Mouse (Mus musculus) regulatory T cell (primary cell): Measurements from ENCODE around the gene Alox12e.
"Not testable (repeated sequence)": the region's sequence is repeated elsewhere in the genome, so short reads cannot be mapped to it uniquely, and the experiment has no call there.

Experiments used
- in situ Hi-C: fragments of 300-600 bp; cut with MboI, MseI; formaldehyde crosslinking; loops from one replicate; pipeline ENCODE4 v1.15.1; 2025; ENCODE audit warnings: high pct_unique_total_duplicates

Gene Alox12e

DNA sequence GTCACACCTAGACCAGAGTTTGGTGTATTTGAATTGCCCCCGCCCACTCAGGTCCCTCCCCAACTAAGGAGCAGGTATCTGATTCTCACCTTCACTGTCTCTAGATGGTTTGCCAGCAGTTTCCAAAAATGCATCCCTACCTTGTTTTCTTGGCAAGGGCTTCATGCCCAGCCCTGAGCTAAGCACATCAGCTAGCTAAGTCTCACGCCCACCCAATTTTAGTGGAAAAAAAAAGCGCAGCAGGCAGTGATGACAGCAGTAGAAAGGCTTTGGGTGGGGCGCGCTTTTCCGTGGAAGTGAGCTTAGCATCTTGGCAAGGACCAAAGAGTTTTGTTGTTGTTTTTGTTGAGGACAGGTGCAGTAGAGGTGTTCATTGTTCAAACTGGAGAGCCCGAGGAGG, at the start of gene Alox12e:
Gene Alox12e (minus strand): TSS at position 101 of the 400 bp plus-strand sequence.
- in situ Hi-C loops: no loop called here

DNA sequence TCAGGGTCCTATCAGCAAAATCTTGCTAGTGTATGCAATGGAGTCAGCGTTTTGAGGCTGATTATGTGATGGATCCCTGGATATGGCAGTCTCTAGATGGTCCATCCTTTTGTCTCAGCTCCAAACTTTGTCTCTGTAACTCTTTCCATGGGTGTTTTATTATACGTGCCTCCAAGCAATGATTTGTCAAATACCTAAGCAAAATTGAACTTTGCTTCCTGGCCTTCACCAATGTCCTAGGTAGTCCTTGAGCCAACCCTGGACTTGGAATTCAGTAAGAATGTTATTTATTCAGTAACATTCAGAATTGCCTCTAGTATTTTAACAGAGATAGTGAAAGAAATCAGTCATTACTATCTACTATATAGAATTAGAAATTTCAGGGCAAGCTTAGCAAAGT, 46.2 kb upstream of the Alox12e start:
- in situ Hi-C loops: not testable (repeated sequence)

DNA sequence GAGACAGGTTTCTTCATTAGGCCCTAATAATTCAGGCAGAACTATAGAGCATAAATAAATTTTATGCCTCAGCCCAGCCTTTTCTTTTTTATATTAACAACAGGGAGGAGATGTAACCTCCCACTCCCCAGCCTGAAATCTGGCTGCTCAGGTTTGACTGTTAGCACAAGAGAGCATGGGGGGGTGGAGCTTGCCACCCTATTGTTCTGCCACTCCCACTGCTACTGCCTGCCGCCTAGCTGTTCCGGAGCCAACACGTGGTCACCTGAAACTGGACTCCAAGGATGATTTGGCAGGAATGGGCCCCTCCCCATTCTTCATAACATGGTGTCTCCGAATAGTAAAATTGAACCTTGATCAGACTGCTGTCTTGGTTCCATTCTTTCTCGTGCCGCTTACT, 45.3 kb upstream of the Alox12e start:
- in situ Hi-C loops: not testable (repeated sequence)

- in situ Hi-C loops: no loop called here
Observed at GRCm38 (mm10) chr11:70351868-70352267, 29.4 kb upstream of the Alox12e start, which contains the start of gene Alox15. Alox15 (minus strand) TSS chr11:70352031.

DNA sequence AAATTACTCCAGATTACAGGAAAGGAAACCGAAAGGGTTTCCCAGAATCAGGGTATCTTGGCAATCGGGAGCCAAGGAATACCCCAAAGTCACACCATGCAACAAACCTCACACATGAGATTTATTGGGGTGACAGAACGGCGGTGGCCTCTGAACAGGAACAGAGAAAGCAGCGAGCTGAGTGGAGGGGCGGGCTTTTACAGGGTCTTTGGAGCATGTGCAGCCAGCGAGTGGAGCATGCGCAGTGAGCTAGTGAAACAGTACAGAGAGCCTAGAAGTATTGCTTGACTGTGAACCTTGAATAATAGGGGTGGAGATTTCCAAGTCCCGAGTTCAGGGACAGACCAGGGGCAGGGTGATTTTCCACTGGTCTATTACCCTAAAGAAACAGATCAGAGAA, 26.2 kb upstream of the Alox12e start:
- in situ Hi-C loops: no loop called here

- in situ Hi-C loops: no loop called here
Observed at GRCm38 (mm10) chr11:70347861-70348260, 25.4 kb upstream of the Alox12e start.

DNA sequence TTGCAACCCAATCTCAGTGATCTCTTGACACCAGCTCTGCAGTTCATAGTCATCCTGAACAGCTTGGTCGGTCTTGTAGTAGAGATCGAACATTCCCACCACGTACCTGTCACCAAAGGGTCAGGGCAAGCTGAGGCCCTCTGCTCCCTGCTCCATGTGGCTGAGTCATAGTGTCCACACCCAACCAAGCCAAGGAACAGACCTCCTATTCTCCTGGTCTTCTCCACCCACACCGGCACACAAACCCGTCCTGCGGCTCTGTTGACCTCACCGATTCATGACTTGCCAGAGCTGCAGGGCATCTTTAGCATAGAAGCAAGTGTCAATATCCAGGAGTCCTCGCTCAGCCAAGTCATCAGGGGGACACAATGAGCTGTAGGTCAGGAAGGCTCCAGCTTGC, 23.1 kb upstream of the Alox12e start:
- in situ Hi-C loops: no loop called here

DNA sequence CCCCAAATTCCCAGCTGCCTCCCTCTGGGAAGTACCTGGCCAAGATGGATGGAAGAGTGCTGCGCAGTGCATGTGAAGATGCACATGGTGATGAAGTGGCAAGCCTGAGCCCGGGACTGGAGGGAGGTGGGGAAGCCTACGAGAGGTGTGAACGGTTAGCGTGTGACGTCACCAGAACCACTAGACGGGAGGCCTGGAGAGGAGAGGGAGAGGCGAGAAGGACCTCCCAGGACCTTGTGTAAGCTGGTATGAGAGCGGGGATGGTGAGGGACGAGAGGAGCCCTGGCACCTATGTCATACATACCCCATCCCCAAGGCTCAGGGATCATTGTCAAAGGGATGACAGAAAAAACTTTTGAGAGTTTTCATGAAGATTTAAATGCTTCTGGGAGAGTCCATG, 22.6 kb upstream of the Alox12e start:
- in situ Hi-C loops: no loop called here

GRCm38 (mm10) chr11:70339481-70339880, 17.1 kb upstream of the Alox12e start:
- in situ Hi-C loops: no loop called here

DNA sequence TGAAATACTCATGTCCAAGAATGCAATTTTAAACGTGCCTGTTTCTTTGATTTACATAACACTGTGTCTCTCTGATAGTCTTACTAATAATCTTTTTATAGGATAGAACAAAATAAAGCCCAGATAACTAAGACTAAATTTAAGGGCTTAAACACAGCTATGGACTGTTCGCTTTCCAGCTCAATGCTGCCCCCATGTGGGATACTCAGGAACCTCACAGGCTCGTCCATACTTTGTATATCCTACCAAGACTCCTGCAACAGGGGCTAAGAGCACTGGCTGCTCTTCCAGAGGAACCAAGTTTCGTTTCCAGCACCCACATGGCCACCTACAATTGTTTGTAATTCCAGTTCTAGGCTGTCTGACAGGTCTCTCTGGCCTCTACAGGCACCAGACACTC, 12.0 kb upstream of the Alox12e start:
- in situ Hi-C loops: no loop called here

DNA sequence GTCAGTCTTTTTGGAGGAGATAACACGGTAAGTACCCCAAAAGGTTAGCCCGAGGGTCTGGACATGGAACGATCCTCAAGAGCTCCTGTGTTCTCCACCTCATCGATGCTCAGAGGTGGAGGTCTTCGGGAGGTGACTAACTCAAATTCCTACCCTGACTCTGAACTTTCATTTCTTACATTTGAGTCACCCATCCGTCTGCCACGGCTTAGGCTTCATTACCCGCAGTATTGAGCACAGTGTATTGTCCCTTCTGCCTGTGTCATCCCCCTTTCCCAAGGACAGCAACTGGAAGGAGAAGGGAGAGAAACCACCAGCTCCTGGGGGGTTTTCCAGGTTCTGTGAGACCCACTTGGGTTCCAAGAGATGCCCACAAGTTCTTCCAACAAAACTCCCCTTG, 2.3 kb upstream of the Alox12e start:
- in situ Hi-C loops: no loop called here

DNA sequence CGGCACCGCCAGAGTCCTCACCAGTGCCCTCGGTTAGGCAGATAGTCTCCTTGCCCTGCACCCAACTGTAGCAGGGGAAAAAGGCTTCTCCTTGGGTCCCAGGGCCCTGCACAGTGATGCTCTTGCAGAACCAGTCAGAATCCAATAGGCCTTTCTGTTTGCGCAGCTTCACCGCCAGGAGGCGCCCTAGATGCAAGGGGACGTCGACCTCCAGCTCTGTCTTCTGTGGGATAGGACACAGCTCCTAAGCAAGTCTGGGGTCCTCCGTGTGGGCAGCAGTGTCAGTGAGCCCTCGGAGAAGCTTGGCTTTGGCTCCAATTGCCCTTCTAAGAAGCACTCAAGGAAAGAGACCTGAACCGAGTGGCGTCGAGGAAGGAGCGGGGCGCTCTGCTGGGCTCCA, 764 bp downstream of the Alox12e start:
- in situ Hi-C loops: no loop called here

GRCm38 (mm10) chr11:70319614-70320013, 2.8 kb downstream of the Alox12e start:
- in situ Hi-C loops: no loop called here

GRCm38 (mm10) chr11:70313833-70314232, 8.6 kb downstream of the Alox12e start:
- in situ Hi-C loops: loop anchor here (5.0 kb wide), 1 partner anchor 62 kb away; no protein-coding TSS in a partner anchor

- in situ Hi-C loops: no loop called here
Observed at GRCm38 (mm10) chr11:70309341-70309740, 13.1 kb downstream of the Alox12e start.

- in situ Hi-C loops: no loop called here
Observed at GRCm38 (mm10) chr11:70308296-70308695, 14.1 kb downstream of the Alox12e start.

GRCm38 (mm10) chr11:70306159-70306558, 16.3 kb downstream of the Alox12e start:
- in situ Hi-C loops: no loop called here

- in situ Hi-C loops: no loop called here
Observed at GRCm38 (mm10) chr11:70302293-70302692, 20.1 kb downstream of the Alox12e start.

GRCm38 (mm10) chr11:70297836-70298454, 24.5 kb downstream of the Alox12e start:
- in situ Hi-C loops: no loop called here

DNA sequence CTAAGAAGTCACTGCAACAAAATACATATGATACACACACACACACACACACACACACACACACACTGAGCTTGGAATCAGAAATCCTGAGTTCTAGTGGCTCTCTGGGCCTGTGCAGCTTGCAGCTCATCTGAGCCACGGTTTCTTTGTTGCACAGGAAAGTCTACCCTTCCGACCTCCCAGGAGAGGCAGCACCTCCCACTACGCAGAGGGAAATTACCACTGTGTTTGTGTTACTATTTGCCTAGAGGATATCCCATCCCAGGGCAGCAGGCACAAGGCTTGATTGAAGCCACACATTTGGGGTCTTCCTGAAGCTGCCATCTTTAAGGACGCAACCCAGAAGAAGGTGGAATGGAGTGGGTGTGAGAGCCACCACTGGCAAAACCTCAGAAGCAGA, 25.0 kb downstream of the Alox12e start:
- in situ Hi-C loops: no loop called here

- in situ Hi-C loops: loop anchor here (5.0 kb wide), 1 partner anchor 47 kb away; no protein-coding TSS in a partner anchor
Observed at GRCm38 (mm10) chr11:70293881-70294280, 28.5 kb downstream of the Alox12e start.

DNA sequence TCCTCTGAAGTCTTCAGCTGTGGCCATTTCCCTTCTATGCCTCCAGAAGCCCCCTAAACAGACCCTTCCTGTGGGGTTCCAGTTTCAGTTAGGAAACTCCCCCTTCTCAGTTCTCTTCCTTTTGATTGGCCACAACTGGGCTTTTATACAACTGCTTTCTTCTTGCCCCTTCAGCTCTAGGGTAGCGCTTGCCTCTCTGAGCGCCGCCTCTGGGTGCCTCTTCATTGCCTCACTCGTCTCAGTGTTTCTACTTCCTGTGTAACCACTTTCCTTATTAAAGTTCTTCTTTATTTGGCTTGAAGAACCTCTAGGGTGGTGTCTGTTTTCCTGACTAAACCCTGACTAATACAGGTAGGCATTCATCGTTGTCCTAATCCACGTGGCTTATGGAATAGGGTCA, 31.2 kb downstream of the Alox12e start:
- in situ Hi-C loops: loop anchor here (5.0 kb wide), 1 partner anchor 44 kb away; no protein-coding TSS in a partner anchor

DNA sequence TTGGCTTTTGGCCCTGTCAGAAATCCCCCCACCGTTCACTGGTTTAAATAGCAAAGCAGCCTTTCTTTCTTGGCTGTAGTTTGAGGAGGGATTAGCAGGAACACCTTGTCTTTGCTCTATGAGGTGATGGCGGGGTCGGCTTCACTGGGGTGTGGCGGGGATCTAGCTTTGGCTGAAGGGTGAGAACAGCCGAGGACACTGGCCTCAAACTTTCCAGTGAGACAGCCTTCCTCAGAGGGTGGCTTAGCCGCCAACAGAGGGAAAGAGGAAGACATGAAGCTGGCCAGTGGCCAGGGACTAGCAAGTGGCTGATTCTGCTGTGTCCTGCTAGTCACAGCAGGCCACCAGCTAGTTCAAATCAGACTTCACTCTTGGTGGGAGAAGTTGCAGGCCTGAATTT, 33.2 kb downstream of the Alox12e start:
- in situ Hi-C loops: no loop called here

GRCm38 (mm10) chr11:70288102-70288501, 34.3 kb downstream of the Alox12e start:
- in situ Hi-C loops: no loop called here
